Mouse (Mus musculus): ENCODE measurements around the gene Med12l. TPM values are rescaled to one million over a fixed set of nuclear protein-coding genes. Genes with fewer than 3 reads are reported as not detected.

The Med12l gene
- 1 to 10 TPM; 1.0 to 1.1 TPM for total RNA-seq (2023)

GRCm38 (mm10) chr3:59005271-59005995, at the start of gene Med12l:
Med12l (plus strand) TSS chr3:59005825.

GRCm38 (mm10) chr3:59101218-59101986, 95.8 kb downstream of the Med12l start, which contains the start of gene Gpr171:
Gpr171 (minus strand) TSS chr3:59101821.

GRCm38 (mm10) chr3:59153424-59153823, 147.8 kb downstream of the Med12l start, which contains the start of gene P2ry14:
P2ry14 (minus strand) TSS chr3:59153618.

GRCm38 (mm10) chr3:59194938-59195337, 189.3 kb downstream of the Med12l start, which contains the start of gene Gpr87:
Gpr87 (minus strand) TSS chr3:59195104.

DNA sequence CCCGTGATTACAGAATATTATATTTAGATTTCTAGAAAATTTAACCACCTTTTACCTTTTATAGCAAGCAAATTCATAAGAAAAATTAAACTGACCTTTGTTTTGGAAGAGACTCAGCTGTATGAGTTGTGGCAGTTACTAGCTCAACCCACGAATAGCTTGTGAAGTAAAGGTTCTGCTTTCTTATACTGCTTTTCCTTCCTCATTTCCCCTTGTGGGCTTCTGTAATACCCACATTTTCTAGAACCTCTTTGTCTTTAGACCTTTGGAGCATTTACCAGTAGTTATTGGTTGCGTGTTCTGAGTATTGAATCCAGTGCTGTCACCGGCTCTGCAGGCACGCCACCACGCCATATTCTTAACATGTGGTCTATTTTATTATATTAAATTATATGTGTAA, 205.1 kb downstream of the Med12l start, which contains the start of gene P2ry13:
TSS of gene P2ry13 (minus strand) at position 156 of the 400 bp plus-strand sequence.

GRCm38 (mm10) chr3:59262704-59263103, 257.1 kb downstream of the Med12l start, which contains the start of gene P2ry12:
P2ry12 (minus strand) TSS chr3:59262871.

DNA sequence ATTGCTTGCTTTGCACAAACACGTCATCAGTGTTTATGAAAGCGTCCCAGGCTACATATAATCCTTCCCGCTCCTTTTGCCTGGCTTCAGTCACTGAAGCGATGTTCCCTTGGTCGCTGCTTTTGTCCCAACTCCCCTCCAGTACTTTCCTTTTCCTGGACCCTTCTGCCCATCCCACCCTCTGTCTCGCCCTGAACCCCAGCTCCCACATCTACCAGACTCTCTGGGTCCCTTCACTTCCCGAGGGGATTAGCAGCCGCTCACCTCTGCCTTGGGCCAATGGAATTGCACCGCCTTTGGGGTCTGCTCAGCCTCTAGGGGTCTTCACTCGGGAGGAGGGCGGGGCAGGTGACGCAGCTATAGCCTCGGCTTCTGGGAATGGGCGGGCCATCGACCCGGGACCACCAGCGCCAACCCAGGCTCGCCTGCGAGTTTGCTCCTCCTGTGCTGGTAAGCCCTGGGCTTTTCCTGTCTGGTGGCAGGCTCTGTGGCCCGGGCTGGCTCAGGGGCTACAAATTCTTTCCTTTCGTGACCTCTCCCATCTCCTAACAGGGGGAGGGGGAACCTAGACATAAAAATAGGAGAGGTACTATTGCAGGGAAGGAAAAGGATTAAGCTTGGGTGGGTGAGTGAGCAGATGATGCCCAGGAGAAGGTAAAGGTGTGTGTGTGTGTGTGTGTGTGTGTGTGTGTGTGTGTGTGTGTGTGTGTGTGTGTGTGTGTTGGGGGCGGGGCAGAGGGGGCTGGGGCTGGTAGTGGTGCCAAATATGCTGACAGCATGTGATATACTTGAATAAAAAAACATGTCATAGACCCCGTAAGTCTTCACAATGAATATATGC, 338.7 kb downstream of the Med12l start, which contains the start of gene Igsf10:
TSS of gene Igsf10 (minus strand) at position 330 of the 841 bp plus-strand sequence.

Other genes with a start within 250 kb of the Med12l start
- not detected for gene Mindy4b-ps, start 183.5 kb upstream of the Med12l start, total RNA-seq (2023)
- gene Clrn1, start 120.5 kb upstream of the Med12l start, total RNA-seq (2023) = not detected
- 1 to 10 TPM; 1.9 to 3.0 TPM for gene Gpr171, start 96.0 kb downstream of the Med12l start, total RNA-seq (2023)
- under 1 TPM; 0.73 to 0.77 TPM for gene P2ry14, start 147.8 kb downstream of the Med12l start, total RNA-seq (2023)
- not detected for gene Gpr87, start 189.3 kb downstream of the Med12l start, total RNA-seq (2023)
- 10 to 100 TPM; 13.8 to 14.6 TPM for gene P2ry13, start 205.1 kb downstream of the Med12l start, total RNA-seq (2023)